ENCODE assay signal across 8 mouse cellular contexts in genomic region chr11:67965905-67966878, GRCm38 (mm10). TPM values are rescaled to one million over a fixed set of nuclear protein-coding genes. Genes with fewer than 3 reads are reported as not detected.
DNase-seq lines count a peak whose midpoint lies in the region; ATAC-seq lines count a peak whose summit lies in the region.

Gene Stx8 (plus strand): TSS chr11:67966193.

- DNase-seq in ZHBTc4 (ENCODE audit: low read depth, low spot score): peak; percentile 92
- DNase-seq in gastrocnemius, adult 8-10 months (ENCODE audit: low spot score in 2 of 2): peak; percentile 86 to 87
- DNase-seq in induced T-regulatory cell, adult 2 months (ENCODE audit: low read depth): peak; percentile 93
- DNase-seq in left cerebral cortex, adult 9 months (ENCODE audit: low spot score in 2 of 2): peak; percentile 42 to 90
- peak; percentile 97 for DNase-seq in right cerebral cortex, postnatal 14 days
- peak; percentile 89 to 94 for DNase-seq in urinary bladder, postnatal 36 days (ENCODE audit: low spot score in 2 of 2)

- ATAC-seq in common myeloid progenitor, adult 5-6 weeks (replicated peaks; ENCODE audit: low read depth, poor library complexity, severe bottlenecking): peak; percentile 85
- peak; percentile 97 for ATAC-seq in megakaryocyte progenitor cell, adult 5-6 weeks (replicated peaks; ENCODE audit: poor library complexity)

RNA-seq across cellular contexts. Expression of gene Stx8, which starts in this region (rescaled TPM):
- total RNA-seq in common myeloid progenitor, adult 5-6 weeks (2017): 19.6 and 20.5 TPM in 2 replicates
- total RNA-seq in gastrocnemius, adult 8-10 months (2022): 10 to 100 TPM; 21.5 to 27.4 (median 22.6) TPM
- 35.7 and 47.8 TPM in 2 replicates for total RNA-seq in megakaryocyte progenitor cell, adult 5-6 weeks (2015)
- 21.7 and 39.9 TPM in 2 replicates for total RNA-seq in megakaryocyte progenitor cell, adult 5-6 weeks (2017)

Comparison
In these comparisons a context has a peak if more than half of its experiments do, and no peak if none do; other contexts are left out.
1. Peak in every context shown above with its lines: DNase-seq and ATAC-seq.